Mouse (Mus musculus): Measurements from ENCODE around the gene Olfr331.
"Not testable (repeated sequence)": the region's sequence is repeated elsewhere in the genome, so short reads cannot be mapped to it uniquely, and the experiment has no call there.

DNA sequence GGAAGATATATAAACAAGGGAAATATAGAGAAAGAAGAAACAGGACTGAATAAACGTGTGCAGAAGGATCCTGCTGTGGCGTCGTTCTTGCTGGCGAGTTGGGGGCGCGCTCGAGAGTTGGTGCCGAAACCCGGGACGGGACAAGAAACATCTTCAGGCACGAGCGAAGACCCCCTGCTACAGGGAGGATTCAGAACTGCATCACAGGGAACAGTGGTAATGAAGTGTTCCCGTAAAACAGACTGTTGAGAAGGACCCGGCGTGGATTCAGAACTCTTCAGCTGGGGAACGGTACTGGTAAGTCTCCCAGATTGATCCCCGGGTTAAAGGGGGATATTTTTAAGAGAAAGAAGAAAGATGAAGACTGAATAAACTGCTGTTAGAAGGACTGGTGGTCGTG is 16.5 kb upstream of the Olfr331 start:
- TF ChIP-seq CTCF (conservative IDR thresholded peaks at IDR 0.05 in 1 of 2, IDR thresholded peaks at IDR 0.05 in 1 of 2; ENCODE audit: low read depth in 2 of 2, low read length in 2 of 2); RAD21 (IDR thresholded peaks at IDR 0.05; ENCODE audit: low read depth, low read length); E2F4 (IDR thresholded peaks at IDR 0.05; ENCODE audit: insufficient replicate concordance, low read depth, low read length); TBP (conservative IDR thresholded peaks at IDR 0.05; ENCODE audit: low read depth, low read length); GABPA (IDR thresholded peaks at IDR 0.05; ENCODE audit: insufficient replicate concordance, low read depth, low read length); ZNF384 (IDR thresholded peaks at IDR 0.05; ENCODE audit: low read depth, low read length); CHD2 (IDR thresholded peaks at IDR 0.05; ENCODE audit: low read length); CHD1 (IDR thresholded peaks at IDR 0.05; ENCODE audit: low read depth, low read length); MAZ (IDR thresholded peaks at IDR 0.05; ENCODE audit: low read depth, low read length); SMC3 (IDR thresholded peaks at IDR 0.05; ENCODE audit: low read depth, low read length); MAFK (IDR thresholded peaks at IDR 0.05; ENCODE audit: insufficient replicate concordance, low read length); ZMIZ1 (IDR thresholded peaks at IDR 0.05; ENCODE audit: low read depth, low read length); MYC (IDR thresholded peaks at IDR 0.05; ENCODE audit: low read depth, low read length): not testable (repeated sequence)

Data from CH12.LX (cell line).